In the genomic region with DNA sequence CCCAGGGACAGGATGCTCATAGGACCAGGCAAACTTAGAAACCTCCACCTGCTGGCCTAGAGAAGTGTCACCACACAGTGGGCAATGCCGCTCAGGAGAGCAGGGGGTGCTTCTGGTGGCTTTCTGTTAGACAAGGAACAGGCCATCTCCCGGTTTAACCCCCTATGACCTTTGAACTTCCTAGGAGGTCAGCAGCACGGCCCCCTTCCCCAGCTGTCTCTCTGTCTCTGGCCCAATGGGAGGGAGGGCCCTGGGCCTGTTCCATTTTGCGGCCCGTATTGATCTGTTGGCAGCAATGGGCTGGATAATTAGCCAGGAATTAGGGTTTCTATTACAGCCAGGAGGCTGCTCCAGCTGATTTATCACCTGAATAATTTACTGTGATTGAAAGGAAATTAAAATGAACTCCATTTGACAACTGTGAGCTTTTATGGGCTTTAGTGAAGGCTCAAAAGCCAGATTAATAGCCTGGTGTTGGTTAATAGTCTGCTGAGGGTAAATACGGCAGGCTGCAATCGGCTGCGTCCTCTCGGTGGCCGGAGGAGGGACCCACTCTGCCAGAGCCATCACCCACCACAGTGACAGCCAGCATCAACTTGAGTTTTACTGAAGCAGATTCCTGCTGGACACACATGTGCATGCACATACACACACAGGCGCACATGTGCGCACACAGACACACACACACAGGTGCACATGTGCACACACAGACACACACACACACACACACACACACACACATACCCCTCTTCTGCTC, we compare ENCODE assay signal across 19 mouse cellular contexts.
DNase-seq lines count a peak whose midpoint lies in the region; ATAC-seq and TF ChIP-seq lines count a peak whose summit lies in the region.
"Had no signal": no experiment of that assay in that cellular context is flagged by ENCODE, and none has a peak within 500 bp of the region (broad histone marks: within the 10 kb centered on the region; RNA-seq: fewer than 3 reads in every experiment).

No protein-coding gene starts in this region.

- TF ChIP-seq CTCF in midbrain, postnatal 0 days (IDR thresholded peaks at IDR 0.05): no peak

- H3K27me3 ChIP-seq in hindbrain, embryonic 16.5 days (replicated peaks; ENCODE audit: control insufficient read depth, insufficient read depth, low read length): no peaks in the 10 kb centered on the region
- H3K27me3 ChIP-seq in midbrain, postnatal 0 days (ENCODE audit: insufficient read depth, low read length): no peaks in the 10 kb centered on the region
- H3K27me3 ChIP-seq: intestine, embryonic 15.5 days had no signal

- no peak overlapping the region for H3K4me3 ChIP-seq in hindbrain, embryonic 16.5 days (ENCODE audit: low read length)
- H3K4me3 ChIP-seq in midbrain, postnatal 0 days (ENCODE audit: low read depth, low read length): no peak overlapping the region
- H3K4me3 ChIP-seq: forebrain, embryonic 15.5 days; intestine, embryonic 15.5 days; kidney, embryonic 15.5 days; layer of hippocampus, adult 2 months; myocyte had no signal

- no peak overlapping the region for H3K9ac ChIP-seq in hindbrain, embryonic 16.5 days (ENCODE audit: low read depth, low read length)
- H3K9ac ChIP-seq in midbrain, postnatal 0 days (replicated peaks; ENCODE audit: low read length, poor library complexity, severe bottlenecking): no peak overlapping the region
- H3K9ac ChIP-seq: forebrain, embryonic 15.5 days; intestine, embryonic 15.5 days; kidney, embryonic 15.5 days; lung, embryonic 14.5 days had no signal

- H3K27ac ChIP-seq in hindbrain, embryonic 16.5 days (ENCODE audit: low read depth, low read length): no peak overlapping the region
- H3K27ac ChIP-seq in midbrain, postnatal 0 days (ENCODE audit: low read depth, low read length): no peak overlapping the region
- H3K27ac ChIP-seq: forebrain, embryonic 15.5 days; intestine, embryonic 15.5 days; kidney, embryonic 15.5 days; layer of hippocampus, adult 2 months; macrophage; stomach, postnatal 0 days had no signal

- no peaks in the 10 kb centered on the region for H3K36me3 ChIP-seq in hindbrain, embryonic 16.5 days (ENCODE audit: control insufficient read depth, insufficient read depth, low read length)
- no peaks in the 10 kb centered on the region for H3K36me3 ChIP-seq in midbrain, postnatal 0 days (ENCODE audit: insufficient read depth, low read length)
- H3K36me3 ChIP-seq: forebrain, embryonic 15.5 days; intestine, embryonic 15.5 days; kidney, embryonic 15.5 days had no signal

- H3K4me1 ChIP-seq in hindbrain, embryonic 16.5 days (ENCODE audit: control insufficient read depth, insufficient read depth, low read depth, low read length): no peaks in the 10 kb centered on the region
- no peaks in the 10 kb centered on the region for H3K4me1 ChIP-seq in midbrain, postnatal 0 days (ENCODE audit: insufficient read depth, low read length)
- H3K4me1 ChIP-seq: intestine, embryonic 15.5 days had no signal

- WGBS in hindbrain, embryonic 16.5 days: 33% methylated on average over 12 of the region's 12 CpGs
- WGBS in midbrain, postnatal 0 days: 49% methylated on average over 12 of the region's 12 CpGs

- ATAC-seq in hindbrain, embryonic 16.5 days: peak; percentile 45; the same call in 1 of the 2 replicates
- no peak for ATAC-seq in midbrain, postnatal 0 days (ENCODE audit: low FRiP score)
- ATAC-seq: forebrain, embryonic 15.5 days; intestine, embryonic 15.5 days; Patski had no signal

- H3K4me2 ChIP-seq in hindbrain, embryonic 16.5 days (ENCODE audit: low read length): no peak overlapping the region
- no peak overlapping the region for H3K4me2 ChIP-seq in midbrain, postnatal 0 days (ENCODE audit: low read depth, low read length, poor library complexity, severe bottlenecking)
- H3K4me2 ChIP-seq: forebrain, embryonic 15.5 days; intestine, embryonic 15.5 days; kidney, embryonic 15.5 days; lung, embryonic 14.5 days had no signal

- DNase-seq in retina, embryonic 14.5 days (ENCODE audit: low spot score): peak; percentile 49
- DNase-seq in retina, postnatal 1 day: no peak
- DNase-seq in midbrain, postnatal 0 days (ENCODE audit: low spot score): peak; percentile 15
- no peak for DNase-seq in urinary bladder, adult 18-20 months (ENCODE audit: low spot score in 2 of 2)
- no peak for DNase-seq in frontal cortex, postnatal 10 days (ENCODE audit: low spot score in 2 of 2)
- no peak for DNase-seq in right cerebral cortex, postnatal 25 days
- no peak for DNase-seq in layer of hippocampus, postnatal 25 days (ENCODE audit: extremely low spot score in 1 of 2, low spot score in 1 of 2)
- DNase-seq: cerebellum, postnatal 25 days; lung, embryonic 14.5 days; thymus, postnatal 14 days had no signal

- H3K9me3 ChIP-seq in hindbrain, embryonic 16.5 days (ENCODE audit: control insufficient read depth, low read length): no peaks in the 10 kb centered on the region
- no peaks in the 10 kb centered on the region for H3K9me3 ChIP-seq in midbrain, postnatal 0 days (ENCODE audit: low read length)
- H3K9me3 ChIP-seq: forebrain, embryonic 15.5 days; intestine, embryonic 15.5 days; kidney, embryonic 15.5 days had no signal

Comparison
In these comparisons a context has a peak if more than half of its experiments do, and no peak if none do; other contexts are left out.
1. DNase-seq: peak in retina, embryonic 14.5 days (single experiment) and midbrain, postnatal 0 days (single experiment); none in retina, postnatal 1 day (single experiment), urinary bladder, adult 18-20 months (0 of 2), frontal cortex, postnatal 10 days (0 of 2), right cerebral cortex, postnatal 25 days (single experiment) and layer of hippocampus, postnatal 25 days (0 of 2).